Mouse (Mus musculus): Measurements from ENCODE around the gene Mrpl2. TPM values are rescaled to one million over a fixed set of nuclear protein-coding genes. Genes with fewer than 3 reads are reported as not detected.

The Mrpl2 gene
- total RNA-seq, 1 experiment from 2014 or later, result 119 TPM

- no peak for DNase-seq
Measured at GRCm38 (mm10) chr17:46667712-46668111, 21.7 kb downstream of the Mrpl2 start.

DNA sequence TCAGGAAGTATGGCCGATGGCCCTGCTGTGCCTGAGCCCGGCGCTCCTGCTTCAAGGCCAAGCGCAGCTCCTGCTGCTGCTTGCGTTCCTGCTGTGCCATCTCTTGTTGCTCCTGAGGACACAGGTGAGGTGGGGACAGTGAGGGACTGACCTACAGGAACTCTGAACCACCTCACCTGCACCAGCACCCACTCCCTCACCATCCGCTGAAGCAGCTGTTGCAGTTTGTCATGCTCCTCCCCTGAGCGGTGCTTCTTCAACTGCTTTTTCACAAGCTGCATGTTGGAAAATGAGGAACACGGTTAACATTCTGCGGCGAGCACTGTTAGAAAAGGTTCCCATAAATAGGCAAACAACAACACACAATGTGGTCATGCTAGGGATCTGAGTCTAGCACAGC, 23.9 kb downstream of the Mrpl2 start:
- no peak for DNase-seq

DNA sequence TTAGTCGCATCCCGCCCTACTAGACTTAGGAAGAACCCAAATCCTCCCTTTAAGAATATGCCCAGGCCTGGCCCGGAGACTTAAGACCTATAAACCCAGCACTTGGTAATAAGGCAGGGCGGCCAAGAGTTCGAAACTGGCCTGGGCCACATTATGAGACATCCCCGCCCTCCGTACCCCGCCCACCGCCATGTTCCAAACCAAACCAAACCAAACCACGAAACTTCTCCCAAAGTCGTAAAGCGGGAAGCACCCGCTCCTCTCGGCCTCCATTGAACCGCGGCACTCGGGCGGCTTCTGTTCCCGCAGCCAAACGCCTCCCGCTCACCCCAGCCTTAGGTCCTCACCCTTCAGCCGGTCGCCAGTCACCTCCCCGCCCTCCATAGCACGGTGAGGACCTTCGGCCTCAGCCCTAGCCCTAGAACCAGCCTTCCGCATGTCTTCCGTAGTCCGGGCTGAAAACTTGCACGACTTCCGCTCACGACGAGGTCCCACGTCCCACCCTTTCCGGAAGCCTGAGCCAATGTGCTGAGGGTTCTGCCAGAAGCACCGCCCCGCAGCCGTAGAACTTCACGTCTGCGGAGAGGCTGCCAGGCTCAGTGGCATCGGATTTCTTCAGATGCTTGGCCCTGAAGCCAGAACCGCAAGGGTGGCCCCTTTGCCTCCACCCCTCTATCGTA, 28.0 kb downstream of the Mrpl2 start, which contains the start of gene Rrp36:
Gene Rrp36, minus strand, starts transcription at position 503 of the 680 bp plus-strand sequence.
- peak; percentile 90 for DNase-seq

GRCm38 (mm10) chr17:46674530-46675283, 28.7 kb downstream of the Mrpl2 start:
- DNase-seq, result no peak

DNA sequence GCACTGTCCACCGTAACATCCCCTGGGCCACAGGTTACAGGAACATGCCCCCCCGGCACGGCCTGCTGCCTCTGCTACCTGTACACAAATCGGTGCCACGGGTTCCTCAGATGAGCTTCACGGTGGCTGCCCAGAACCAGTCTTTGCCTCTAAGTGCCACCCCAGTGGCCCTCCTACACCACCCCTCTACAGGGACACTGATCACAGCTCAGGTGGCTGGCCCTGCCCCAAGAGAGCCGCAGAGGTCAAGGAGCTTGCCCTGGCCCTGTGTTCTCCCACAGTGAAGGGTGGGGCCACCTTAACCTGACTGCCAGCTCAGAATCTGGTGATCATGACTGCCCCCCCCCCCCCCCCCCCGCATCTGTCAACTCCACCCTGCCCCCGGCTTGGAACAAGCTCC, 32.4 kb downstream of the Mrpl2 start, which contains the start of gene Mea1:
Gene Mea1, plus strand, starts transcription at position 378 of the 400 bp plus-strand sequence.
- DNase-seq, result no peak

DNA sequence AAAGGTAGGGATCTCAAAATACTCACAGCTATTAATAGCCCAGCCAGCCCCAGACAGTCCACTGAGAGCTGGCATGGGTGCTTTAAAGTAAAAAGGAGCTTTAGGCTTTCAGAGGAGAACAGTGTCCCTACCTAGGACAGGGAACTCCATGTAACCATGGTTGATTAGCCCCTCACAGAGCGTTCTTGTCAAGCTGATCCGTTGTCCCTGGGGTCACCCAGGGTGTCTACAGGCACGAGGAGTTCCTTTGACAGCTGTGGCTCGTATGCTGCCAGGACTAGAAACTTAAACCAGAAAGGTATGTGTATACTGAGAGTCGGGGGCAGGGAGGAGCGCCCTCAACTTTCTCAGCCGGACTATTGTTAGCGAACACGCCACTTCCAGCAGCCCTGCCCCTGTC, 32.9 kb downstream of the Mrpl2 start:
- DNase-seq, result no peak

GRCm38 (mm10) chr17:46679843-46680759, 34.1 kb downstream of the Mrpl2 start:
- DNase-seq, result peak; percentile 53

GRCm38 (mm10) chr17:46680760-46681373, 34.8 kb downstream of the Mrpl2 start, which contains the start of gene Klhdc3:
Klhdc3 (minus strand) TSS chr17:46680914.
- peak; percentile 98 for DNase-seq

DNA sequence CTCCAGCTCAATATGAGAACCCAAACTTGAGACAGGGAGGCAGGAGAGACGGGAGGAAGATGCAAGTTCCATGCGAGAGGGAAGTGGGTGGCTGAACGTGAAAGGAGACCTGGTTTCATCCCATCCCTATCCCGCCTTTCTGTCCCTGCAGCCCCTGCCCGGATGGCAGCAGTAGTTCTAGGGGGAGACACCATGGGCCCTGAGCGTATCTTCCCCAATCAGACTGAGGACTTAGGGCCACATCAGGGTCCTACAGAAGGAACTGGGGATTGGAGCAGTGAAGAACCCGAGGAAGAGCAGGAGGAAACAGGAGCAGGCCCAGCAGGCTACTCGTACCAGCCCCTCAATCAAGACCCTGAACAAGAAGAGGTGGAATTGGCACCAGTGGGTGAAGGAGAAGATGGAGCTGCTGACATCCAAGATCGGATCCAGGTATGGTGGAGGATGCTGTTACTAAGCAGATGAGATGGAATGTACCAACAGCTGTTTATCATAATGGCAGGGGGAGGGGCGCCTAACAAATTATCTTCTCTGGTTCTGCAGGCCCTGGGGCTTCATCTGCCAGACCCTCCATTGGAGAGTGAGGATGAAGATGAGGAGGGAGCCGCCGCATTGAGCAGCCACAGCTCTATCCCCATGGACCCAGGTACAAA, 35.6 kb downstream of the Mrpl2 start:
- DNase-seq, result no peak

DNA sequence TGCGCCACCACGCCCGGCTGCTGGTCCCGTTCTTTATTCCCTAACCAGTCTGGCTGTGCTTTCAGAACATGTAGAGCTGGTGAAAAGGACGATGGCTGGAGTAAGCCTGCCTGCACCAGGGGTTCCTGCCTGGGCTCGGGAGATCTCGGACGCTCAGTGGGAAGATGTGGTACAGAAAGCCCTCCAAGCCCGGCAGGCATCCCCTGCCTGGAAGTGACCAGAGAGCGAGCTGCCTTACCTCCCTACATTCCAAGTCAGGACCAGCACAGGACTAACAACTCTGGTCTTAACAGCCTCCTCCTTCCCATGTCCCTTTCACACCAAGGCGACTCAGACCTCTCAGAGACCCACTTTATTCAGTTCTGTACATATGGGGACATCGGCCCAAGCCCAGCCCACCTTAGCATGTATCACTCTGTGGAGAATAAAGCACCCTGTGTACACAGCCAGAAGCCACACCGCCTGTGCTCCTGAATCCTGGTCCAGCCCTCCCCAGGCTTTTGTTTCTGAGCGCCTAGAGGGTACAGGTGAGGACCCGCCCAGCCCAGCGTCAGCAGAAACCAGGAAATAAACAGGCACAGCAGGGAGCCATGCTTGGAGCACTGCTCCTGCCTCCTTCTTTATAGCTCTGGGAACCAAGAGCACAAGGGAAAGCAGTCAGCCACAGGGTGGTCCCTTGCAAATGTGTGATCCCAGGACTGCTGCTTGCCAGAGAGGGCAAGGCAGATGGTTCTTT, 36.8 kb downstream of the Mrpl2 start:
- no peak for DNase-seq

GRCm38 (mm10) chr17:46685913-46686312, 39.9 kb downstream of the Mrpl2 start:
- DNase-seq, result no peak

DNA sequence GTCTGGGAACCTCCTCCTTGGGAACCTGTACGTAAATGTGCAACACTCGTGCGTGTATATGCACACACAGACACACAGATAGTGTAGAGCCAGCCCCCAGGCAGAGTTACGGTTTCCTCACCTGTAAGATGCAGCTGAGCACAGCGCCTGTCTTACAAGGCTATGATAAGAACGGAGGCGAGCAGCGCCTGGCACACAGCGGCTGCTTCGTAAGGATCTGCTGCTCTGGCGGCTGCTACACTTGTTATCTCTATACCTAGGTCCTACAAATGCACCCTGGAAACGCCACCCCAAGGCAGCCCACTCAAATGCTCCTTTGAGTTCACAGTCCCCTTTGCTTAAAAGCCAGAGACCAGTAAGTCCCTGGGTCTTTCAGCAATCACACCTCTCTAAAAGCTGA, 44.6 kb downstream of the Mrpl2 start:
- no peak for DNase-seq

DNA sequence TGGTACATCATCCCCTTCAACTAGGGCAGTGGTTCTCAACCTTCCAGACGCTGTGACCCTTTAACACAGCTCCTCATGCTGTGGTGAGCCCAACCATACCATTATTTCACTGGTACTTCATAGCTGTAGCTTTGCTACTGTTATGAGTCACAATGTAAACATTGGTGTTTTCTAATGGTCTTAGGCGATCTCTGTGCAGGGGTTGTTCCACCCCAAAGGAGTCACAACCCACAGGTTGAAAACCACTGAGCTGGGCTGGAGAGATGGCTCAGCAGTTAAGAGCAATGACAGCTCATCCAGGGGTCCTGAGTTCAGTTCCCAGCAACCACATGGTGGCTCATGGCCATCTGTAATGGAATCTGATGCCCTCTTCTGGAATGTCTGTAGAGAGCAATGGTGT, 45.4 kb downstream of the Mrpl2 start:
- no peak for DNase-seq

GRCm38 (mm10) chr17:46694517-46695063, 48.6 kb downstream of the Mrpl2 start:
- no peak for DNase-seq

DNA sequence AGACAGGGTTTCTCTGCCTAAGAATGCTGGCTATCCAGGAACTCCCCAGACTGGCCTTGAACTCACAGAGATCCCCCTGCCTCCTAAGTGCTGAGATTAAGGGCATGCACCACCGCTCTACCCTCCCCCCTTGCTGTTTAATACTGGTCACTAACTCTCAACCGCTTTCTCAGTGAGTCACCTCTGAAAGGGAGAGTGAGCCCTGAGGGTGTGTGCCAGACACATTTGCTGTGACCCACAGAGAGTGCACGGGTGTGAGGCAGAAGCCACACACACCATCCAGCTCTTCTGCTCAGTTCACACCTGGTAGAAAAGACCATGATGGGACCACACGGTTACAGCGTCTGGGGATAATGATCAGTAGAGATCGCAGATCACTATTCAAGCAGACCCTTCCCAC, 52.5 kb downstream of the Mrpl2 start:
- DNase-seq, result no peak

DNA sequence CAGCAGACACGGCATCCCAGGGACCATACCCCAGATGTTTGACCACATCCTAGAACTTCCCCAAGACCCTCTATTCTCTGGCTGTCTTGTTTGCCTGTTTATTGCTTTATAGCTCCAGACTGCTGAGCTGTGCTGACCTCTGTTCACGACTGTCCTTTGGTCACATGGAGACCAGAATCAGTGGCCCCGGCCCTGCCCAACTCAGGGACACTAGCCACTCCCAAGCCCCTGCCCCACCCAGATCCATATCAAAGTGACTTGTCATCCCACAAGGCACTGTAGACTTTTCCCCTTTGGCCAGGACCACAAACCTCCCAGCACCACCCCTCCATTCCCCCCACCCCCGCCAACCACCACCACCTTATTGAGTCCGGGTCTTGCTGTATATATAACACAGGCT, 53.2 kb downstream of the Mrpl2 start:
- no peak for DNase-seq

Measured in adrenal gland, postnatal 25 days (tissue).